In genomic region chr2:179713326-179713725, GRCm38 (mm10) we compare ENCODE assay signal across 14 mouse cellular contexts.
"Had no signal": no experiment of that assay in that cellular context is flagged by ENCODE, and none has a peak within 500 bp of the region (broad histone marks: within the 10 kb centered on the region; RNA-seq: fewer than 3 reads in every experiment).

No protein-coding gene starts in this region.

- H3K27ac ChIP-seq: kidney, embryonic 15.5 days; liver, embryonic 13.5 days; lung, embryonic 15.5 days; neural tube, embryonic 13.5 days had no signal

- ATAC-seq: intestine, embryonic 16.5 days; liver, postnatal 0 days had no signal

- H3K27me3 ChIP-seq: kidney, embryonic 15.5 days; liver, embryonic 13.5 days; lung, embryonic 15.5 days had no signal

- H3K36me3 ChIP-seq: kidney, embryonic 15.5 days; liver, embryonic 13.5 days; lung, embryonic 15.5 days; neural tube, embryonic 13.5 days had no signal

- H3K4me2 ChIP-seq: kidney, embryonic 15.5 days; liver, embryonic 13.5 days; lung, embryonic 15.5 days; neural tube, embryonic 13.5 days had no signal

- H3K9ac ChIP-seq: kidney, embryonic 15.5 days; liver, embryonic 13.5 days; liver, postnatal 0 days; lung, embryonic 15.5 days; neural tube, embryonic 13.5 days had no signal

- H3K9me3 ChIP-seq: kidney, embryonic 15.5 days; lung, embryonic 15.5 days; neural tube, embryonic 13.5 days had no signal

- DNase-seq: kidney, adult 2 months; kidney, postnatal 14 days; left cerebral cortex, postnatal 4 days; liver; liver, embryonic 13.5 days; liver, postnatal 0 days; lung, postnatal 14 days; retina, postnatal 1 day; right cerebral cortex, postnatal 14 days; thymus, postnatal 36 days had no signal

- H3K4me3 ChIP-seq: kidney, embryonic 15.5 days; liver, embryonic 13.5 days; lung, embryonic 15.5 days; neural tube, embryonic 13.5 days had no signal

- H3K4me1 ChIP-seq: liver, embryonic 13.5 days; lung, embryonic 15.5 days had no signal
